Mouse (Mus musculus): ENCODE data around the gene Zfp541. TPM values are rescaled to one million over a fixed set of nuclear protein-coding genes. Genes with fewer than 3 reads are reported as not detected.

Zfp541 gene
- polyA plus RNA-seq, 1 experiment, result 0.01 TPM

- Histone ChIP-seq H3K4me1 (ENCODE audit: control insufficient read depth) (peaks cover 73% of the 10 kb centered on the region), H3K27me3 (ENCODE audit: control insufficient read depth) (no peaks in the 10 kb centered on the region), H3K36me3 (ENCODE audit: control insufficient read depth) (peaks cover 20% of the 10 kb centered on the region), H3K9me3 (ENCODE audit: control insufficient read depth, low read length) (no peaks in the 10 kb centered on the region), H3K4me3 (replicated peaks) (no peak overlapping the region)
- TF ChIP-seq GATA1 (IDR thresholded peaks at IDR 0.05; ENCODE audit: low read length), result no peak
- TF ChIP-seq TAL1 (IDR thresholded peaks at IDR 0.05; ENCODE audit: low read length), result no peak
These were observed 18.5 kb upstream of the Zfp541 start for GRCm38 (mm10) chr7:16042850-16043775.

GRCm38 (mm10) chr7:16043861-16044435, 17.7 kb upstream of the Zfp541 start:
- no peaks in the 10 kb centered on the region for H3K9me3 ChIP-seq (ENCODE audit: control insufficient read depth, low read length)
- peaks cover 73% of the 10 kb centered on the region for H3K4me1 ChIP-seq (ENCODE audit: control insufficient read depth)
- no peaks in the 10 kb centered on the region for H3K27me3 ChIP-seq (ENCODE audit: control insufficient read depth)
- peaks cover 20% of the 10 kb centered on the region for H3K36me3 ChIP-seq (ENCODE audit: control insufficient read depth)
- TF ChIP-seq GATA1 (IDR thresholded peaks at IDR 0.05; ENCODE audit: low read length) (no peak), TAL1 (IDR thresholded peaks at IDR 0.05; ENCODE audit: low read length) (no peak)
- no peak overlapping the region for H3K4me3 ChIP-seq (replicated peaks)

GRCm38 (mm10) chr7:16044531-16044930, 17.1 kb upstream of the Zfp541 start:
- Histone ChIP-seq H3K4me1 (ENCODE audit: control insufficient read depth) (peaks cover 72% of the 10 kb centered on the region), H3K27me3 (ENCODE audit: control insufficient read depth) (no peaks in the 10 kb centered on the region), H3K9me3 (ENCODE audit: control insufficient read depth, low read length) (no peaks in the 10 kb centered on the region), H3K36me3 (ENCODE audit: control insufficient read depth) (peaks cover 21% of the 10 kb centered on the region), H3K4me3 (replicated peaks) (no peak overlapping the region)
- no peak for TF ChIP-seq GATA1 (IDR thresholded peaks at IDR 0.05; ENCODE audit: low read length)
- no peak for TF ChIP-seq TAL1 (IDR thresholded peaks at IDR 0.05; ENCODE audit: low read length)

- TF ChIP-seq GATA1 (IDR thresholded peaks at IDR 0.05; ENCODE audit: low read length), result no peak
- peaks cover 72% of the 10 kb centered on the region for H3K4me1 ChIP-seq (ENCODE audit: control insufficient read depth)
- H3K27me3 ChIP-seq (ENCODE audit: control insufficient read depth), result no peaks in the 10 kb centered on the region
- H3K4me3 ChIP-seq (replicated peaks), result peak overlapping the region; percentile 81
- H3K36me3 ChIP-seq (ENCODE audit: control insufficient read depth), result peaks cover 31% of the 10 kb centered on the region
- H3K9me3 ChIP-seq (ENCODE audit: control insufficient read depth, low read length), result no peaks in the 10 kb centered on the region
These were observed 16.1 kb upstream of the Zfp541 start for GRCm38 (mm10) chr7:16045538-16045937.

GRCm38 (mm10) chr7:16046101-16046480, 15.5 kb upstream of the Zfp541 start:
- no peaks in the 10 kb centered on the region for H3K9me3 ChIP-seq (ENCODE audit: control insufficient read depth, low read length)
- peaks cover 35% of the 10 kb centered on the region for H3K36me3 ChIP-seq (ENCODE audit: control insufficient read depth)
- H3K27me3 ChIP-seq (ENCODE audit: control insufficient read depth), result no peaks in the 10 kb centered on the region
- TF ChIP-seq TAL1 (IDR thresholded peaks at IDR 0.05; ENCODE audit: low read length) (no peak), GATA1 (IDR thresholded peaks at IDR 0.05; ENCODE audit: low read length) (no peak)
- peak overlapping the region; percentile 81 for H3K4me3 ChIP-seq (replicated peaks)
- H3K4me1 ChIP-seq (ENCODE audit: control insufficient read depth), result peaks cover 75% of the 10 kb centered on the region

- H3K4me1 ChIP-seq (ENCODE audit: control insufficient read depth), result peaks cover 78% of the 10 kb centered on the region
These were observed 14.9 kb upstream of the Zfp541 start for GRCm38 (mm10) chr7:16046481-16047337.

GRCm38 (mm10) chr7:16047338-16048146, 14.1 kb upstream of the Zfp541 start, which contains the start of gene Bicra:
TSS of gene Bicra (minus strand) at chr7:16047921.
- Histone ChIP-seq H3K36me3 (ENCODE audit: control insufficient read depth) (peaks cover 30% of the 10 kb centered on the region), H3K4me1 (ENCODE audit: control insufficient read depth) (peaks cover 84% of the 10 kb centered on the region), H3K27me3 (ENCODE audit: control insufficient read depth) (no peaks in the 10 kb centered on the region), H3K9me3 (ENCODE audit: control insufficient read depth, low read length) (no peaks in the 10 kb centered on the region), H3K4me3 (replicated peaks) (peak within 1 kb of the TSS; percentile 81)
- no peak for TF ChIP-seq TAL1 (IDR thresholded peaks at IDR 0.05; ENCODE audit: low read length)
- no peak for TF ChIP-seq GATA1 (IDR thresholded peaks at IDR 0.05; ENCODE audit: low read length)

More at GRCm38 (mm10) chr7:16046481-16047337, 14.9 kb upstream of the Zfp541 start:
- no peaks in the 10 kb centered on the region for H3K27me3 ChIP-seq (ENCODE audit: control insufficient read depth)
- TF ChIP-seq TAL1 (IDR thresholded peaks at IDR 0.05; ENCODE audit: low read length) (no peak), GATA1 (IDR thresholded peaks at IDR 0.05; ENCODE audit: low read length) (no peak)
- no peaks in the 10 kb centered on the region for H3K9me3 ChIP-seq (ENCODE audit: control insufficient read depth, low read length)
- peak overlapping the region; percentile 81 for H3K4me3 ChIP-seq (replicated peaks)
- H3K36me3 ChIP-seq (ENCODE audit: control insufficient read depth), result peaks cover 32% of the 10 kb centered on the region

GRCm38 (mm10) chr7:16048164-16048564, 13.4 kb upstream of the Zfp541 start:
- Histone ChIP-seq H3K27me3 (ENCODE audit: control insufficient read depth) (no peaks in the 10 kb centered on the region), H3K4me3 (replicated peaks) (peak overlapping the region; percentile 81), H3K36me3 (ENCODE audit: control insufficient read depth) (peaks cover 24% of the 10 kb centered on the region), H3K4me1 (ENCODE audit: control insufficient read depth) (peaks cover 82% of the 10 kb centered on the region), H3K9me3 (ENCODE audit: control insufficient read depth, low read length) (no peaks in the 10 kb centered on the region)
- TF ChIP-seq TAL1 (IDR thresholded peaks at IDR 0.05; ENCODE audit: low read length) (no peak), GATA1 (IDR thresholded peaks at IDR 0.05; ENCODE audit: low read length) (no peak)
